Mouse (Mus musculus) adrenal gland, adult 2 months (tissue): Measurements from ENCODE around the gene Gm43191. TPM values are rescaled to one million over a fixed set of nuclear protein-coding genes. Genes with fewer than 3 reads are reported as not detected.
A peak's percentile ranks its signal among the peaks of the same experiment; 100 is the strongest.

ENCODE experiments used
- DNase-seq: peaks from one replicate; pipeline ENCODE4 v3.0.0; 2021
- polyA plus RNA-seq: library from polyadenylated mRNA; depleted of rRNA; stranded (reverse); fragments of >200 nt; gene quantifications from 2 replicates; pipeline ENCODE4 v1.2.3, GENCODE M21; 2012; rRNA removed
- total RNA-seq, 2 experiments: library from RNA; stranded (reverse); gene quantifications; 2 replicates each; pipeline ENCODE4 v1.2.3; 2021

The Gm43191 gene
- total and polyA plus RNA-seq, 3 experiments, result not detected

DNA sequence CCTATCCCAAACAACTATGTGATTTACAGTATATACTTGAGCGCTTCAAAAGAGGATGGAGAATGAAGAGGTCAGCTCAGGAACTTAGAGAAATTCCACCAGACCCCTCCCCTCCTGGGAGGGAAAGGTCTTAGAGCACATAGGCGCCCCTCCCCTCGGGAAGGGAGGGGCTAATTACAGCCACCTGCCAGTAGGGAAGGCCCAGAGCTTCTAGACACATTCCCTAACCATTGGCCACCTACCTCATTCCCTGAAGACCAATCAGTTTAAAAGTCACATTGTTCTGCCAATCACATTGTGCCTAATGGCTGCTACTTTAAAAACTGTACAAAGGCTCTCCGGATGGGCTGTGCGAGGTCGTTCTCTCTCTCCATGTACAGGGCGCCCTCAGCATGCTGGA lies 58.4 kb downstream of the Gm43191 start:
- no peak for DNase-seq

DNA sequence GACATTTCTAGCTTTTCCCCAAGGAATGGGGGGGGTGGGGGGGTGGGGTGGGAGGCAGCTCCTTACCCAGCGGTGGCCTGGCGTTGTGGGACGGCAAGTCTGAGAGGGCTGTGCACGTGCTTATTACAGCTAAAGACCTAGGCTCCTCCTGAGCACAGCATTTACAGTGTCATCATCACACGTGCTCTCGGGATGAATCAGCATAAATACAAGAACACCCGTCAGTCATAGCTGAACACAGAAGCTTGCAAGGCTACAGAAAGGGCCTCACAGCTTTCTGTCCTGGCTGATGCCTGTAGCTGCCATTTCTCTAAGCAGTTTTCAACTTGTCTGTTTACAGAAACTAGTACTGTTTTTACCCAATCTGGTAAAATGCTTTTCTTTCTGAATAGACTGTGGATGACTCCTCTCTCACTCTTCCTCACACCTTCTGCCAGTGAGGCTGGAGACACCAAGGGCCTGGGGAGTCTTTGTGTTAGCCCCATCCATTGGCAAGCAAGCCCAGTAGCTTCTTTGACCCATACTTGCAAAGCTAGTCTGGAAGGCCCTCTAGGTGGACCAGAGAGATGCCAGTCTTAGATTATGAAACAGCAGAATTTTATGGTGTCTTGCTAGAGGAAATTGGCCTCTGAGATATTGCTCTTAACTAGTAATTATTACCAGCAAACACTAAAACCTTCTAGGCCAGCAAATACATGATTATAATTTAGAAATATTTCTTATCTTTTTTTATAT lies 60.3 kb downstream of the Gm43191 start:
- peak; percentile 15 for DNase-seq

DNA sequence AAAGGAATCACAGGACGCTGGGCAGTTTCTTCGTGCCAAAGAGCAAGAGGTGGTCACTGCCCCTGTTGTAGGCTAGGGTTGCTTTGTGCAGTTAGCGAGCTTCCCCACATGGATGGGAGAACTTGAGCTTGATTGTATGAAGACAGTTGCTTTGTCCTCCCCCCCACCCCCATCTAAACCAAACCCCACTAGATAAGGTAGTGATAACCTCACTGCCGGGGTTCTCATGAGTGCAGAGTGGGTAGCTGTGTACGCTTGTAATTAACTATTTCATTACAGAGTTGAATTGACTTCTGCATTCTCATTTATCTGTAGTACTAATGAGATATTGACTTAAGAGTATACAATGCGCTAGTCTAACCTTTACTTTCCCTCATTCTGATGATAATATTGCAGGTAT lies 62.2 kb downstream of the Gm43191 start:
- DNase-seq, result no peak

DNA sequence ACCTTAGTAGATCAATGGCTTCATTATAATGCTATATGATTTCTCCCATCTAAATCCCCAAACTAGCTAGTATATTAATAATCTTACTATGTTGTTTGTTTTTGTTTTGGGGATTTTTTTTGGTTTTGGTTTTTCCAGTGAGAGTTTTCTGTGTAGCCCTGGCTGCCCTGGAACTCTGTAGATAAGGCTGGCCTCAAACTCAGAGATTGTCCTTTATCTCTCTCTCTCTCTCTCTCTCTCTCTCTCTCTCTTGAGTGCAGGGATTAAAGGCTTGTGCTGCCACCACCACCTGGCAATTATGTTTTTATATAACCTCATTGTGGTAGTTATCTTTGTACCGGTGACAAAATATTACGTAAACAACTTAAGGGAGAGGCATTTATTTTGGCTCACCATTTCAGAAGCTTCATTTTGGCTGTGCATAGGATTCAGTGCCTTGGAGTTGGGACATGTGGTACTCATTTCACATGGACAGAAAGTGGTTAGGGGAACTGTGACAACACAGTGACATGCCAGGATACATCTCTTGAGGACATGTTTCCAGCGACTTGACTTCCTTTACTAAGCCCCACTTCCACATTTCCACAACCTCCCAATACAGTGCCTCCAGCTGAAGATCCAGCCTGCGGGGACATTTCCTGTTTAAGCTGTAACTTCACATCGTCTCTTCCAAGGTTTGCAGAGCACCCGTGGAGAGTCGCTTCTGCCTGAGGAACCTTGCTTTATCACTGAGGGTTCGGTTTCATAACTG lies 65.6 kb downstream of the Gm43191 start:
- DNase-seq, result no peak

DNA sequence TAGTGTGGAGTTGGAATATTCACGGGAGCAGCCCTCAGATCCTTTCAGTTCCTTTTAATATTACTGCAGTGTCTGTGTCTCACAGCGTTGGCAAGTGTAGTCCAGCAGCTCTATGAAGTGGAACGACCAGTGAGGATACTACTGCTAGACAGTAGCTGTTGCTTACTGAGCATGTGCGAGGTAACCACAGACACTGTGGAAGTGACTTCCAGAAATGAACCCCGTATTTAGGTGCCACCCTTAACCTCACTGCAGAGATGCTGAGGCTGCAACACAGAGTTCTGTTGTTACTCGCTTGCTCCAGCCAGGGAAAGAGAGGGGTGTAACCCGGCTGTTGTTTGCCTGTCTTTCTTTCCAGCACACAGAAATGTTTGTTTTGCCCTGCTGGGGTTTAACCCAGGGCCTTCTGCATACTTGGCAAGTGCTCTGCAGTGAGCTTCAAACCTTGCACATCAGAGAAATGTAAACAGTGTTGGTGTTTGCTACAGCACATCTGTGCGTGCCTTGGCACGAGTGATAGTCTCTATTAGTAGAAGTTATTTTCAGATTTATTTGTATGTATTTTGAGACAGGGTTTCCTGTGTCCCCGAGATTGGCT lies 66.7 kb downstream of the Gm43191 start, which contains the start of gene Trmt13:
Gene Trmt13, minus strand, starts transcription at position 293 of the 598 bp plus-strand sequence.
- no peak for DNase-seq

DNA sequence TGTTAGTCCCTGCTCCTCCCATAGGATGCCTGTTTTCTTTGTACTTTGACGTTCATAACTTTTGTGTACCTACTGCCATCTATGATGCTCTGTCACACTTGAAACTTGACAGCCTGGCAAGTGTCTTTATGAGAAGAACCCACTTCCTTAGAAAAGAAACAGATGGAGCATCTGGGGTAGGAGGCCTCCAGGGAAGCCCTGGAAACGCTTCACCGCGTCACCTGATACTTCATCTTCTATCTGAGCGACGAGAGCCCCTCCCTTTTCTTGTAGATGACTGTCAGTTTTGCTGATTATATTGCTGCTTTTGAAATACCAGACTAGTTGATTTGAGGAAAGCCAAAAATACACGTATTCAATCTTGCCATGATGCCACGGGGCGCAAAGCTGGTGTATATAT lies 76.5 kb downstream of the Gm43191 start:
- no peak for DNase-seq

DNA sequence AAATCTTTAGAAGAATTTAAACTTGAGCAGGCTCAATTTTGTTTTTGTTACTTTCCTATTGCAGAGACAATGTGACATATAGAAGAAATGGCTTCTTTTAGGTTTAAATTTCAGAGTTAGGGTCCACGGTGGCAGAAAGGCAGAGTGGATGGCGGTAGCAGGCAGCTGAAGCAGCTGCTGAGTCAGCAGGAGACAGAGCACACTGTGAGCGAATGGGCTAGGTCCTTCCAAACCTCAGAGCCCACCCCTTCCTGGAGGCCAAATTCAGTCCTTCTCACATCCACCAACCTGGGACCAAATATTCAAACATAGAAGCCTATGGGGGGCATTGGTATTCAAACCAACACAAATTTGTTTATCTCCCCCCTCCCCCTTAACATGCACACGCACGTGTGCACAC lies 79.3 kb downstream of the Gm43191 start:
- no peak for DNase-seq

DNA sequence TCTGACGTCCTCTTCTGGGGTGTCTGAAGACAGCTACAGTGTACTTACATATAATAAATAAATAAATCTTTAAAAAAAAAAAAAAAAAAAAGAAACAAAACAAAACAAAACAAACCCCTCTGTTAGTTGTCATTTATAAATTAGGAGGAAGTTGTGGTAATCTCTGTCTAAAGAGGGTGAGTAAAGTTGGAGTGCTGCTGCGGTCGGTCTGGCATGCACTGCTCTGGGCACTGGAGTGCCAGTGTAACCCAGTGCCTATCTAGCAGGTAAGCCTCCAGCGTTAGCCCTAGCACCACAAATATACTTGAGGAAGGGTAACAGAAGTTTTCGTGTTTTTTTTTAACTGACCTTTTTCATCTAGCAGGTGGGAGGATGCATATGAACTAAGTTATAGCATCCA lies 80.1 kb downstream of the Gm43191 start:
- DNase-seq, result no peak

DNA sequence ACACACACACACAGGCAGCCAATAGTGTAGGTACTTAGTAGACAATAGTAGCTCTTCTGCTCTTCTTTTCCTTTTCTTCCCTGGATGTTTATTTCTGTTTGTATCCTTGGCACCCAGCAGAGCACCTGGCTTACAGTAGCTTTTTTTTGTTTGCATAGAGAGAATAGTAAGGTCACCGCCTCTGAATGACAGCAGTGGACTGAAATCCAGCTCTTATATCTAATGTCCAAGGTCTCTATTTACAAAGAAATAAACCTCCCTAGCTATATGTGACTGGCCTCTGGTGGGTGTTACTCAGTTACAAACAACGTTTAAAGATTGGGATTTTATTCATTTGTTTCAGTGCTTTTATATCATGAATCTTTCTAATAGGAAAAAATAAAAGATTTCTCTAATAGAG lies 81.4 kb downstream of the Gm43191 start:
- no peak for DNase-seq

DNA sequence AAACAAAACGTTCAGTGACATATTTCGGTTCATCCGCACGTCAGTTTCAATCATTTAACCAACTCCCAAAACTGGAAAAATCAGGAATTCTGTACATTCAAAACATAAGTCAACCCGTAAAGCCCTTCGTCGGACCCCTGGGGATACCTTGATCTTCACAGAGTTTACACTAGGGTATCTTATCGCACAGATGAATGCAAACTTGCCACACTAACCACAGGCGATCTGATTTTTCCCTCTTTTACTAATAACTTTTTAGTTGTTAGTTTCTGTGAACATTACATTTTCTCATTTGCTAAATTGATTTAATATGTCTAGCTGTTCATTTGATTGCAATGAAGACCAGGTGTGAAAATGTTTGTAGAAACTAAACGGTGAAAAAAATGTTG lies 85.5 kb downstream of the Gm43191 start:
- DNase-seq, result no peak

DNA sequence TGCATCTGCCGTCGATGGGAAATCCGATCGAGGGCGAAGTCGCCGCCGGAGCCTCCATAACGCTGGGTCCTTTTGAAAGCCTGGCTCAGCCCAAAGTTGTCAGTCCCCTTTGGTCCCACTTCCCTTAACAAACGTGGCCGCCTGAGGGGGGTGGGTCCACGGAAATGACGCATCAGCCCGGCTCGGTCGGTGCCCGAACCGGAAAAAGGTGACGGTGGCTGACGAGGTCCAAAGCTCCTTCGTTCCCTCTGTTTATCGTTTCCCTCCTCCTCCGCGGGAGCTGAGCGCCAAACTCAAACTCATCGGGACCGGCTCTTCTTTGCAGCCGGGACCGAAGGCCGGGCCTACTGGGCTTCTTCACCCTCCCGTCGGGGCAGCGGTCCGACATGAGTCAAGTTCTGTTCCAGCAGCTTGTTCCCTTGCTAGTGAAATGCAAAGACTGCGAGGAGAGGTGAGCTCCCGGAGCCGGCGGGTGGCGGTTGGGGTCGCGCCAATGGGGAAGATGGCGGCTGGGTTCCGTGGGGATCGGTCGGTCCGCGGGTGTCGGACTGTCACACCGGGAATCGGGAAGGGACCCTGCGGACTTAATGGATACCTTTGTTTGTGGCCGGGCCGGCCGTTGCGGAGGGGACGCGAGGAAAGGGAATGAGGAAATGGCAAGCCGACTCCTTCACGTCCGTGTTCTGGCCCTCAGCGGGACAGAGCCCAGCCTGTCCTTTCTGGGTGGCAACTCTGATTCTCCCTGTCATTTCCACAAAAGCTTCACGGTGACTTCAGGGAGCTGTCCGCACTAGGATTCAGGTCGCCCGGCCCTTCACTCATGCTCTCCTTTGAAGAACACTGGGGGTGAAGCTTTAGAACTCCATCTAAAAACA lies 86.1 kb downstream of the Gm43191 start, which contains the start of gene Sass6:
Gene Sass6, plus strand, starts transcription at position 255 of the 875 bp plus-strand sequence.
- DNase-seq, result peak; percentile 98

DNA sequence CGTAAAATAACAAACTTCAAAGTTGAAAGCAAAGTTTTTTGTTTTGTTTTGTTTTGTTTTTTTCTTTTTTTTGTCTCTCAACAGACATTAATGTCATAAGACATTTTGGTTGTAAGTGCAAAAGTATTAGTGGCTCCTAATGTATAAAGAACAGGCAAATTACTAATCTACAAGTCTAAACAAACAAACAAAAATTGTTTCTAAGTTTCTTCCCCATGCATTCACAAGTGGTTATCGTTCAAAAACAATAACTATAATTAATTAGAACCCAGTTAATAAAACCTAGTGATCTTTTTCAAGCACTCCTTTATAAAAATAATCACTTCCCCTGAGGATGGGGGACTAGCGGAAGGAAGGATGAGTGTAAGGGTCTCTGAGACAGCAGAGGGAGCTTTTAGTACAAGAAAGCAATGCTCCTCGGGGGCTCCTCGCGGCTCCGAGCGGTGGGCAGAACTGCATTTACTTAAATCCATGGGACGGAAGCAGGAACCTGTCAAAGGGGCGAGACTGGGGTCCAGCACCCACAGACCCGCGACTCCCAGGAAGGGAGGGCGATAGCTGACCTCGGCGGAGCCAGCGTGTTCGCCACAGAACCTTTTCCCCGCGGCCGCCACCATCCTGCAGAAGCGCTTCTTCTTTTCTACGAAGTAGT lies 86.9 kb downstream of the Gm43191 start:
- no peak for DNase-seq

Other genes with a start within 250 kb of the Gm43191 start
- gene Rtca, start 173.1 kb downstream of the Gm43191 start, total RNA-seq, result 10 to 100 TPM; 27.4 to 37.1 TPM
- 28.6 and 40.6 TPM in 2 replicates for gene Rtca, start 173.1 kb downstream of the Gm43191 start, polyA plus RNA-seq
- 10 to 100 TPM; 83.9 to 91.5 TPM for gene Dbt, start 168.2 kb downstream of the Gm43191 start, total RNA-seq
- 13.2 and 21.4 TPM in 2 replicates for gene Dbt, start 168.2 kb downstream of the Gm43191 start, polyA plus RNA-seq
- gene Lrrc39, start 118.3 kb downstream of the Gm43191 start, total RNA-seq, result 1 to 10 TPM; 2.0 to 3.2 TPM
- gene Lrrc39, start 118.3 kb downstream of the Gm43191 start, polyA plus RNA-seq, result 0.31 and 0.43 TPM in 2 replicates
- 1 to 10 TPM; 1.9 to 3.5 TPM for gene Sass6, start 86.3 kb downstream of the Gm43191 start, total RNA-seq
- 0.21 and 0.38 TPM in 2 replicates for gene Sass6, start 86.3 kb downstream of the Gm43191 start, polyA plus RNA-seq
- gene Trmt13, start 66.7 kb downstream of the Gm43191 start, total RNA-seq, result 10 to 100 TPM; 11.5 to 16.4 TPM
- gene Trmt13, start 66.7 kb downstream of the Gm43191 start, polyA plus RNA-seq, result 1.8 and 2.3 TPM in 2 replicates
- 10 to 100 TPM; 48.9 to 55.8 TPM for gene Mfsd14a, start 18.6 kb downstream of the Gm43191 start, total RNA-seq
- gene Mfsd14a, start 18.6 kb downstream of the Gm43191 start, polyA plus RNA-seq, result 7.1 and 8.1 TPM in 2 replicates
- 10 to 100 TPM; 20.2 to 26.7 TPM for gene Slc35a3, start 31.6 kb upstream of the Gm43191 start, total RNA-seq
- gene Slc35a3, start 31.6 kb upstream of the Gm43191 start, polyA plus RNA-seq, result 1.1 TPM in 2 replicates
- gene Agl, start 126.9 kb upstream of the Gm43191 start, total RNA-seq, result 10 to 100 TPM; 53.8 to 54.6 TPM
- 9.7 and 9.8 TPM in 2 replicates for gene Agl, start 126.9 kb upstream of the Gm43191 start, polyA plus RNA-seq
- 10 to 100 TPM; 10.1 to 26.8 TPM for gene Frrs1, start 178.2 kb upstream of the Gm43191 start, total RNA-seq
- gene Frrs1, start 178.2 kb upstream of the Gm43191 start, polyA plus RNA-seq, result 11.9 and 18.5 TPM in 2 replicates